Mouse (Mus musculus) kidney, postnatal 4 days (tissue): Measurements from ENCODE around the gene Nlgn2.

Experiments
- DNase-seq, 2 experiments: peaks; one replicate each; pipeline ENCODE4 v3.0.0; 2021; ENCODE audit warnings: mixed read lengths in 2 of 2

The Nlgn2 gene

GRCm38 (mm10) chr11:69789431-69789830 lies 48.2 kb downstream of the Nlgn2 start:
- DNase-seq, result no peak

GRCm38 (mm10) chr11:69787306-69787705 lies 50.3 kb downstream of the Nlgn2 start:
- no peak for DNase-seq

- DNase-seq, result peak; percentile 45 to 53
Observed at GRCm38 (mm10) chr11:69784793-69785272, 52.8 kb downstream of the Nlgn2 start.

GRCm38 (mm10) chr11:69781828-69782227 lies 55.8 kb downstream of the Nlgn2 start:
- no peak for DNase-seq

- DNase-seq, result no peak
Observed at GRCm38 (mm10) chr11:69778985-69779384, 58.6 kb downstream of the Nlgn2 start.

- DNase-seq, result peak; percentile 64 to 69
Observed at GRCm38 (mm10) chr11:69778258-69778982, 59.2 kb downstream of the Nlgn2 start.

GRCm38 (mm10) chr11:69777504-69778257 lies 59.9 kb downstream of the Nlgn2 start:
- DNase-seq, result peak; percentile 64 to 76

- no peak for DNase-seq
Observed at GRCm38 (mm10) chr11:69776488-69776887, 61.1 kb downstream of the Nlgn2 start.

GRCm38 (mm10) chr11:69775716-69776115 lies 61.9 kb downstream of the Nlgn2 start:
- DNase-seq, result peak in 1 of 2 experiments; percentile 45

GRCm38 (mm10) chr11:69774961-69775360 lies 62.6 kb downstream of the Nlgn2 start:
- DNase-seq, result no peak
